Mouse (Mus musculus) liver, embryonic 14.5 days (tissue): ENCODE results near the gene Bag3.

ENCODE experiments used
- CTCF ChIP-seq: IDR thresholded peaks from 2 replicates; pipeline ENCODE4 v1.5.1; 2016; ENCODE audit warnings: antibody characterized with exemption, low read depth, control low read depth
- EP300 ChIP-seq: IDR thresholded peaks from 2 replicates; pipeline ENCODE4 v1.6.1; 2016; ENCODE audit warnings: antibody characterized with exemption, low read depth

- TF ChIP-seq EP300 (no peak), CTCF (no peak)
Observed at GRCm38 (mm10) chr7:128592118-128592935, 68.9 kb downstream of the Bag3 start.
